Comparison of ENCODE assay signal across 22 mouse cellular contexts in the genomic region with DNA sequence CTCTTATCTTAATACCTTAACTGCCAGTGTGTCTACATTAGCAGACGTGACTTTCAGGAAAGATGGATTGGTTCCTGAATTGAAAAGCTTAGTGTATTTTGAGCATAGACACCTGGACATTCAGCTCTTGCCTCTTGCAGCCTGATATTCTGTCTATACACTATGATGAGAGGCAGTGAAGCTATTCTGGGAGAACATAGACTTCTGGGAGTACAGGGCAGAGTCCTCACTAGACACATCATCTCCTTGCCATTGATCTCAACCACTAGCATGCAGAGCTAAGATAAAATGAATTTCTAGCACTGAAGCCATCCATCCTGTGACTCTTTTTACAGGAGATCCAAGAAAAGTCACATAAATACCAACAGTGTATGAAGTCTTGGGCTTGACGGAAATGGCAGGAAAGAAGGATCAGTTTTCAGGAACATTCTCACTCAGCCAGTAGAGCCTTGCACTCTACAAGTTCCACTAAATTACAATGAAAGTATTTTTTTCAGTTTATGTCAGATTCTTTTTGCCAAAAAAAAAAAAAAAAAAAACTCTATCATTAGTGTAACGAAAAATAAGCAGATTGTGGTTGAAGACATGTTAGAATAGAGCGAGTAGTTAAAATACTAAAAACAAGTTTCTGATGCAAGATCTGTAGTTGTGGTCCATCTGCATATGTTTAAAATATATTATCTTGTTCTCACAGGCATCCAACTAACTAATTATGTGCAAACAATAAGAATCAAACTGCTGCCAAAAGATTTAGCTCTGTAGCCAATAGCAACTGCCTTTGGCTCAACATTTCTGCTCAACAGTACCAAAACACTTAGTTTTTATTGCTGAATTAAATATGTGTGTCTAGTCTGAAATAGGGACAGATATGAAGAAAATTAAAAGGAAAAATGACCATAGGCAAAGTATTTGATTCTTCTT.
DNase-seq lines count a peak whose midpoint lies in the region; ATAC-seq and TF ChIP-seq lines count a peak whose summit lies in the region.
"Had no signal": no experiment of that assay in that cellular context is flagged by ENCODE, and none has a peak within 500 bp of the region (broad histone marks: within the 10 kb centered on the region; RNA-seq: fewer than 3 reads in every experiment).

No protein-coding gene starts in this region.

- no peaks in the 10 kb centered on the region for H3K9me3 ChIP-seq in kidney, postnatal 0 days (replicated peaks; ENCODE audit: low read length)
- H3K9me3 ChIP-seq in lung, postnatal 0 days (ENCODE audit: low read length) = no peaks in the 10 kb centered on the region
- H3K9me3 ChIP-seq in forebrain, embryonic 16.5 days (ENCODE audit: control insufficient read depth, low read length) = no peaks in the 10 kb centered on the region
- H3K9me3 ChIP-seq: embryonic facial prominence, embryonic 12.5 days; intestine, embryonic 15.5 days; limb, embryonic 15.5 days; midbrain, embryonic 10.5 days had no signal

- H3K36me3 ChIP-seq in kidney, postnatal 0 days (ENCODE audit: insufficient read depth, low read length) = no peaks in the 10 kb centered on the region
- H3K36me3 ChIP-seq in lung, postnatal 0 days (ENCODE audit: insufficient read depth, low read length) = no peaks in the 10 kb centered on the region
- no peaks in the 10 kb centered on the region for H3K36me3 ChIP-seq in forebrain, embryonic 16.5 days (ENCODE audit: control insufficient read depth, insufficient read depth)
- H3K36me3 ChIP-seq: embryonic facial prominence, embryonic 12.5 days; intestine, embryonic 15.5 days; limb, embryonic 15.5 days; midbrain, embryonic 10.5 days had no signal

- H3K9ac ChIP-seq in kidney, postnatal 0 days (ENCODE audit: low read depth, low read length) = no peak overlapping the region
- no peak overlapping the region for H3K9ac ChIP-seq in lung, postnatal 0 days (replicated peaks; ENCODE audit: low read depth)
- no peak overlapping the region for H3K9ac ChIP-seq in forebrain, embryonic 16.5 days (replicated peaks; ENCODE audit: low read depth, low read length)
- H3K9ac ChIP-seq: embryonic facial prominence, embryonic 12.5 days; hindbrain, embryonic 14.5 days; intestine, embryonic 15.5 days; limb, embryonic 15.5 days; liver, embryonic 14.5 days had no signal

- H3K27ac ChIP-seq in kidney, postnatal 0 days = no peak overlapping the region
- H3K27ac ChIP-seq in lung, postnatal 0 days (ENCODE audit: low read length) = no peak overlapping the region
- no peak overlapping the region for H3K27ac ChIP-seq in forebrain, embryonic 16.5 days (ENCODE audit: low read length)
- H3K27ac ChIP-seq: embryonic facial prominence, embryonic 12.5 days; gastrocnemius, adult 2 months; hindbrain, embryonic 14.5 days; intestine, embryonic 15.5 days; limb, embryonic 15.5 days; liver, embryonic 14.5 days; midbrain, embryonic 10.5 days; stomach, postnatal 0 days had no signal

- TF ChIP-seq EP300 in lung, postnatal 0 days (IDR thresholded peaks at IDR 0.05) = no peak

- DNase-seq in kidney, postnatal 0 days (ENCODE audit: low spot score) = peak; percentile 51
- DNase-seq in kidney, postnatal 36 days = no peak
- peak; percentile 73 for DNase-seq in lung, postnatal 0 days (ENCODE audit: low spot score)
- no peak for DNase-seq in lung, postnatal 4 days
- DNase-seq in brain, adult 2 months (ENCODE audit: low read depth, low spot score) = peak; percentile 36
- DNase-seq in heart, postnatal 4 days = no peak
- DNase-seq: adrenal gland, postnatal 25 days; cerebellum, adult 11-12 months; cerebellum, postnatal 14 days; gastrocnemius, adult 2 months; heart, postnatal 36 days; kidney, adult 8-10 months; kidney, postnatal 14 days had no signal

- no peak for TF ChIP-seq CTCF in kidney, postnatal 0 days (IDR thresholded peaks at IDR 0.05; ENCODE audit: low read depth)
- no peak for TF ChIP-seq CTCF in lung, postnatal 0 days (IDR thresholded peaks at IDR 0.05)

- H3K4me1 ChIP-seq in kidney, postnatal 0 days (replicated peaks; ENCODE audit: insufficient read depth, low read length) = no peaks in the 10 kb centered on the region
- no peaks in the 10 kb centered on the region for H3K4me1 ChIP-seq in lung, postnatal 0 days (ENCODE audit: insufficient read depth, low read depth, low read length)
- H3K4me1 ChIP-seq in forebrain, embryonic 16.5 days (replicated peaks; ENCODE audit: control insufficient read depth, insufficient read depth, low read length) = 0 out of 2 replicates have a peak, but pooled peaks cover 3% of the 10 kb centered on the region
- H3K4me1 ChIP-seq: embryonic facial prominence, embryonic 12.5 days; intestine, embryonic 15.5 days; limb, embryonic 15.5 days; midbrain, embryonic 10.5 days had no signal

- no peak overlapping the region for H3K4me2 ChIP-seq in kidney, postnatal 0 days (ENCODE audit: low read length)
- H3K4me2 ChIP-seq in lung, postnatal 0 days (replicated peaks; ENCODE audit: low read depth, low read length) = no peak overlapping the region
- no peak overlapping the region for H3K4me2 ChIP-seq in forebrain, embryonic 16.5 days (ENCODE audit: low read length)
- H3K4me2 ChIP-seq: embryonic facial prominence, embryonic 12.5 days; hindbrain, embryonic 14.5 days; intestine, embryonic 15.5 days; limb, embryonic 15.5 days had no signal

- H3K4me3 ChIP-seq in kidney, postnatal 0 days (replicated peaks; ENCODE audit: low read depth, low read length) = no peak overlapping the region
- H3K4me3 ChIP-seq in lung, postnatal 0 days (ENCODE audit: low read depth, low read length) = no peak overlapping the region
- H3K4me3 ChIP-seq in forebrain, embryonic 16.5 days (replicated peaks; ENCODE audit: low read length) = no peak overlapping the region
- H3K4me3 ChIP-seq: embryonic facial prominence, embryonic 12.5 days; erythroblast, embryonic 14.5 days; gastrocnemius, adult 2 months; intestine, embryonic 15.5 days; limb, embryonic 15.5 days; midbrain, embryonic 10.5 days had no signal

- WGBS in kidney, postnatal 0 days = 59% methylated on average over 4 of the region's 4 CpGs
- 45% methylated on average over 4 of the region's 4 CpGs for WGBS in lung, postnatal 0 days
- 46% methylated on average over 4 of the region's 4 CpGs for WGBS in forebrain, embryonic 16.5 days

- H3K27me3 ChIP-seq in kidney, postnatal 0 days (ENCODE audit: insufficient read depth, low read length) = no peaks in the 10 kb centered on the region
- H3K27me3 ChIP-seq in lung, postnatal 0 days (replicated peaks; ENCODE audit: insufficient read depth, low read length) = no peaks in the 10 kb centered on the region
- H3K27me3 ChIP-seq in forebrain, embryonic 16.5 days (replicated peaks; ENCODE audit: control insufficient read depth, insufficient read depth, low read length) = no peaks in the 10 kb centered on the region
- H3K27me3 ChIP-seq: embryonic facial prominence, embryonic 12.5 days; intestine, embryonic 15.5 days; limb, embryonic 15.5 days had no signal

- ATAC-seq in kidney, postnatal 0 days (replicated peaks; ENCODE audit: low FRiP score, low read depth) = no peak
- peak; percentile 56 for ATAC-seq in lung, postnatal 0 days
- ATAC-seq in forebrain, embryonic 16.5 days = peak; percentile 87
- ATAC-seq: intestine, embryonic 15.5 days had no signal

Comparison
In these comparisons a context has a peak if more than half of its experiments do, and no peak if none do; other contexts are left out.
1. DNase-seq: peak in kidney, postnatal 0 days (single experiment), lung, postnatal 0 days (single experiment) and brain, adult 2 months (single experiment); none in kidney, postnatal 36 days (0 of 2), lung, postnatal 4 days (0 of 2) and heart, postnatal 4 days (single experiment).